Mouse (Mus musculus): ENCODE results near the gene Col27a1.

GRCm38 (mm10) chr4:63291075-63291474 is 77.3 kb downstream of the Col27a1 start:
- TF ChIP-seq ZNF384 (IDR thresholded peaks at IDR 0.05; ENCODE audit: low read depth, low read length): no peak
- no peak for TF ChIP-seq HCFC1 (IDR thresholded peaks at IDR 0.05; ENCODE audit: borderline replicate concordance, insufficient read depth, low read length)
